Mouse (Mus musculus) spleen, embryonic (tissue): ENCODE measurements around the gene A730049H05Rik.

Source experiments
- CTCF ChIA-PET: fragments of 350-600 bp; sonication (Branson Sonifier 250); formaldehyde crosslinking; loops from one replicate; lab custom pipeline; 2022; lab: Charles Lee

Gene A730049H05Rik

GRCm38 (mm10) chr6:92816311-92816751, at the start of gene A730049H05Rik:
Gene A730049H05Rik, plus strand, starts transcription at chr6:92816478.
- CTCF ChIA-PET, result no interaction called here

GRCm38 (mm10) chr6:92776356-92776755, 39.9 kb upstream of the A730049H05Rik start:
- CTCF ChIA-PET, result no interaction called here

- CTCF ChIA-PET, result no interaction called here
Measured at GRCm38 (mm10) chr6:92779140-92779934, 36.9 kb upstream of the A730049H05Rik start.

- CTCF ChIA-PET, result no interaction called here
Measured at GRCm38 (mm10) chr6:92779935-92780205, 36.4 kb upstream of the A730049H05Rik start.

- CTCF ChIA-PET, result no interaction called here
Measured at GRCm38 (mm10) chr6:92781446-92781845, 34.8 kb upstream of the A730049H05Rik start.

GRCm38 (mm10) chr6:92784782-92785181, 31.5 kb upstream of the A730049H05Rik start:
- CTCF ChIA-PET, result no interaction called here

- CTCF ChIA-PET, result no interaction called here
Measured at GRCm38 (mm10) chr6:92786701-92787375, 29.4 kb upstream of the A730049H05Rik start.

GRCm38 (mm10) chr6:92787376-92787712, 28.9 kb upstream of the A730049H05Rik start:
- CTCF ChIA-PET, result interaction anchor here (0.7 kb wide), 1 partner anchor 148 kb away, joined by 5 read pairs; no protein-coding TSS in a partner anchor

GRCm38 (mm10) chr6:92793804-92794203, 22.5 kb upstream of the A730049H05Rik start:
- CTCF ChIA-PET, result no interaction called here

GRCm38 (mm10) chr6:92801462-92801861, 14.8 kb upstream of the A730049H05Rik start:
- CTCF ChIA-PET, result no interaction called here

GRCm38 (mm10) chr6:92802421-92802820, 13.9 kb upstream of the A730049H05Rik start:
- CTCF ChIA-PET, result no interaction called here

- CTCF ChIA-PET, result no interaction called here
Measured at GRCm38 (mm10) chr6:92803213-92803612, 13.1 kb upstream of the A730049H05Rik start.

GRCm38 (mm10) chr6:92804254-92804971, 11.9 kb upstream of the A730049H05Rik start:
- CTCF ChIA-PET, result no interaction called here

GRCm38 (mm10) chr6:92809818-92810217, 6.5 kb upstream of the A730049H05Rik start:
- CTCF ChIA-PET, result no interaction called here

GRCm38 (mm10) chr6:92810628-92811027, 5.7 kb upstream of the A730049H05Rik start:
- CTCF ChIA-PET, result no interaction called here

GRCm38 (mm10) chr6:92811566-92811965, 4.7 kb upstream of the A730049H05Rik start:
- CTCF ChIA-PET, result no interaction called here

GRCm38 (mm10) chr6:92812702-92813370, 3.4 kb upstream of the A730049H05Rik start:
- CTCF ChIA-PET, result no interaction called here

GRCm38 (mm10) chr6:92817661-92818060, 1.4 kb downstream of the A730049H05Rik start:
- CTCF ChIA-PET, result no interaction called here

- CTCF ChIA-PET, result no interaction called here
Measured at GRCm38 (mm10) chr6:92821606-92822005, 5.3 kb downstream of the A730049H05Rik start.

- CTCF ChIA-PET, result no interaction called here
Measured at GRCm38 (mm10) chr6:92822006-92822405, 5.7 kb downstream of the A730049H05Rik start.

- CTCF ChIA-PET, result no interaction called here
Measured at GRCm38 (mm10) chr6:92823991-92824390, 7.7 kb downstream of the A730049H05Rik start.

- CTCF ChIA-PET, result no interaction called here
Measured at GRCm38 (mm10) chr6:92826561-92826960, 10.3 kb downstream of the A730049H05Rik start.
